Mouse (Mus musculus) kidney, embryonic 16.5 days (tissue): ENCODE data around the gene Alkbh6. TPM values are rescaled to one million over a fixed set of nuclear protein-coding genes. Genes with fewer than 3 reads are reported as not detected.
A peak's percentile ranks its signal among the peaks of the same experiment; 100 is the strongest.

Experiments
- ATAC-seq: fragments of 200-750 bp; cut with Nextera tagmentation; 2 replicates; pipeline ENCODE4 v1.8.0; 2017; ENCODE audit warnings: moderate TSS enrichment; ENCODE audit not compliant: low FRiP score, low TSS enrichment
- H3K27ac ChIP-seq: fragments of 300-500 bp; sonication (generic); 2 replicates; pipeline ENCODE4 v1.5.1; 2014; ENCODE audit warnings: low read length
- H3K27me3 ChIP-seq: fragments of 300-500 bp; sonication (generic); 2 replicates; pipeline ENCODE4 v1.6.1; 2014; ENCODE audit warnings: low read length, control low read depth, mixed read lengths; ENCODE audit not compliant: insufficient read depth
- H3K36me3 ChIP-seq: fragments of 300-500 bp; sonication (generic); 2 replicates; pipeline ENCODE4 v1.6.1; 2014; ENCODE audit warnings: low read length, control low read depth, mixed read lengths; ENCODE audit not compliant: insufficient read depth
- H3K4me1 ChIP-seq: fragments of 300-500 bp; sonication (generic); 2 replicates; pipeline ENCODE4 v1.6.1; 2014; ENCODE audit warnings: low read length, control low read depth, mixed read lengths; ENCODE audit not compliant: insufficient read depth
- H3K4me2 ChIP-seq: fragments of 300-500 bp; sonication (generic); replicated peaks from 2 replicates; pipeline ENCODE4 v1.6.1; 2014; ENCODE audit warnings: low read depth, low read length
- H3K4me3 ChIP-seq: fragments of 300-500 bp; sonication (generic); 2 replicates; pipeline ENCODE4 v1.5.1; 2014; ENCODE audit warnings: mild to moderate bottlenecking, low read length
- H3K9ac ChIP-seq: fragments of 300-500 bp; sonication (generic); replicated peaks from 2 replicates; pipeline ENCODE4 v1.6.1; 2014; ENCODE audit warnings: low read length
- H3K9me3 ChIP-seq: fragments of 300-500 bp; sonication (generic); 2 replicates; pipeline ENCODE4 v1.6.1; 2016; ENCODE audit warnings: low read length, control low read depth
- WGBS: fragments of 180-500 bp; shearing (Covaris S2); extraction: QIAGEN DNeasy Blood & Tissue Kit; methylation state at CpG from one replicate; pipeline ENCODE4 v1.1.7; 2014; 5-methylcytosine and 5-hydroxymethylcytosine counted together
- polyA plus RNA-seq: library from polyadenylated mRNA; unstranded; fragments of >200 nt; fragmentation: Nextera tagmentation; extraction: Ambion mirVana; gene quantifications from 2 replicates; pipeline ENCODE4 v1.2.1, GENCODE M21; 2015

The Alkbh6 gene
- polyA plus RNA-seq, 1 experiment from 2014 or later: 107 TPM

DNA sequence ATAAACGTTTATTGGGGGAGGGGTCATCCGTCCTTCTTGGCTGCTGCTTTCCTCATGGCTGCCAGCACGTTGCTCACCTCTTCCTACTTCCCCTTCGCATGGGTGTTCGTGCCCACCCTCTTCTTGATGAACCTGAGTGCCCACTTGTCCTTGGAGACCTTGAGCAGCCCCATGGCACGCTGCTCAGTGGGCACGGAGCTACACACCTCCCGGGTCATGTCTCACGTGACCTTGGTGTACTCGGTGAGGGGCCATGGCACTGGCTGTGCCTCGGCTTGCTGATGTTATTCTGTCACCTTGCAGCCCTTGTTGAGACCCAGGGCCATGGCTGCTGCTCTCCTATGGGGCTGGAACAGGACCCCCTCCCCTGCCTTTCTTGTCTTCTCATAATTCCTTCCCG, 1.6 kb downstream of the Alkbh6 start:
- H3K27me3 ChIP-seq: no peaks in the 10 kb centered on the region
- H3K4me3 ChIP-seq: no peak overlapping the region
- no peaks in the 10 kb centered on the region for H3K9me3 ChIP-seq
- H3K27ac ChIP-seq: no peak overlapping the region
- no peak for ATAC-seq
- 89% methylated on average over 12 of the region's 12 CpGs for WGBS
- H3K4me2 ChIP-seq: no peak overlapping the region
- H3K4me1 ChIP-seq: peaks cover 27% of the 10 kb centered on the region
- peaks cover 11% of the 10 kb centered on the region for H3K36me3 ChIP-seq
- no peak overlapping the region for H3K9ac ChIP-seq

DNA sequence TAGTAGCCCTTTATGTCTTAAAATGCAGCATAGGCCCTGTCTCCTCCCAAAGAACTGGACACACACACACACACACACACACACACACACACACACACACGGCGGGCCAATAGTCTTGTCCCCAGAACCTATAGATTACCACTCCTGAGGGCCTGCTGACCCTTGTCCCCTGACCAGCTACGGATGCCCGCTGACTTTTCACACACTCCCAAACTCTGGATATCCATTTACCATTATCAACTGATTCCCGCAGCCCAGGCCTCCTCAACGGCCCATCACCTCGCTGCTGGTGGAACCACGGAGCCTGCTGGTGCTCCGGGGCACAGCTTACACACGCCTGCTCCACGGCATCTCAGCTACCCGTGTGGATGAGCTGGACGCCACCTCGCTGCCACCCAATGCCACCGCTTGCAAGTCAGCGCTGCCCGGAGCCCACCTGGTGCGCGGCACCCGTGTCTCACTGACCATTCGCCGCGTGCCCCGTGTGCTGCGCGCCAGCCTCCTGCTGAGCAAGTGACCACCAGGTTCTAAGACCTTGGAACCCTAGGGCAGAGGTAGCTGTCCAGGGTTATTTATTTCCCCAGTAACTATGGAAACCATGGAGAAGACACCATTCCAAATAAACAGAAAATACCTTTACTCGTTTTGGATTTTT, 5.3 kb downstream of the Alkbh6 start:
- ATAC-seq: peak; percentile 31; the same call in 1 of the 2 replicates
- peak overlapping the region; percentile 21 for H3K4me3 ChIP-seq
- H3K27ac ChIP-seq: peak overlapping the region; percentile 37; the same call in 1 of the 2 replicates
- no peaks in the 10 kb centered on the region for H3K36me3 ChIP-seq
- peak overlapping the region; percentile 26; the same call in 1 of the 2 replicates for H3K4me2 ChIP-seq
- no peaks in the 10 kb centered on the region for H3K9me3 ChIP-seq
- H3K9ac ChIP-seq: 0 out of 2 replicates have a peak overlapping the region, but pooled peaks have one; percentile 28
- no peaks in the 10 kb centered on the region for H3K27me3 ChIP-seq
- peaks cover 27% of the 10 kb centered on the region for H3K4me1 ChIP-seq
- 31% methylated on average over 27 of the region's 27 CpGs for WGBS

- peak within 1 kb of the TSS; percentile 83 for H3K27ac ChIP-seq
- no peaks in the 10 kb centered on the region for H3K27me3 ChIP-seq
- ATAC-seq: peak; percentile 84
- H3K4me1 ChIP-seq: peaks cover 21% of the 10 kb centered on the region
- H3K9ac ChIP-seq: peak within 1 kb of the TSS; percentile 75
- H3K9me3 ChIP-seq: no peaks in the 10 kb centered on the region
- under 1% methylated on average over 9 of the region's 9 CpGs for WGBS
- H3K4me2 ChIP-seq: peak within 1 kb of the TSS; percentile 59
- H3K4me3 ChIP-seq: peak within 1 kb of the TSS; percentile 58
- no peaks in the 10 kb centered on the region for H3K36me3 ChIP-seq
Observed at GRCm38 (mm10) chr7:30314721-30315155, 6.2 kb downstream of the Alkbh6 start, which contains the start of gene Syne4. Syne4 (plus strand) TSS chr7:30314807.

GRCm38 (mm10) chr7:30315559-30316529, 7.3 kb downstream of the Alkbh6 start:
- 66% methylated on average over 13 of the region's 13 CpGs for WGBS
- Histone ChIP-seq H3K9me3 (no peaks in the 10 kb centered on the region), H3K4me2 (peak overlapping the region; percentile 59), H3K27ac (no peak overlapping the region; the same call in 1 of the 2 replicates), H3K4me1 (peaks cover 18% of the 10 kb centered on the region), H3K9ac (peak overlapping the region; percentile 75), H3K27me3 (no peaks in the 10 kb centered on the region), H3K4me3 (peak overlapping the region; percentile 58), H3K36me3 (no peaks in the 10 kb centered on the region)
- ATAC-seq: no peak

DNA sequence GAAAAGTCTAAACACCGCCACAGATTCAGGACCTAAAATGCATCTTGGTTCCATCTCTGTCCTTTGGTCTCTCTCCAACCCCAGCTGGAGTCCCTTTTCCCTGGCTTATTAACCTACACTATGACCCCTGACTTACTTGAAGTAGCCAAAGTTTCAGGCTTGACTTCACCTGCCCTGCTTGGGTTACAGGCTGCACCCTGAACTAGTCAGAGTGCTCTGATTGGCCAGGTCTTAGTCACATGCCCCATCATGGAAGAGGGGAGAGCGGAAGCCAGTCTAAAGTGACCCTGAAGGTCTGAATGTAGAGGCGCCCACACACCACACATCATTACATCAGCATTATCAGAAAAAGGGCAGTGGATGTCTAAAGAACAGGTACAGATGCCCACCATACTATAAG, 9.6 kb downstream of the Alkbh6 start:
- WGBS: 74% methylated on average over 3 of the region's 3 CpGs
- no peak overlapping the region for H3K9ac ChIP-seq
- H3K4me2 ChIP-seq: no peak overlapping the region
- no peak for ATAC-seq
- H3K36me3 ChIP-seq: no peaks in the 10 kb centered on the region
- peaks cover 30% of the 10 kb centered on the region for H3K4me1 ChIP-seq
- H3K27ac ChIP-seq: peak overlapping the region; percentile 31; the same call in 1 of the 2 replicates
- no peaks in the 10 kb centered on the region for H3K9me3 ChIP-seq
- no peaks in the 10 kb centered on the region for H3K27me3 ChIP-seq
- H3K4me3 ChIP-seq: no peak overlapping the region

DNA sequence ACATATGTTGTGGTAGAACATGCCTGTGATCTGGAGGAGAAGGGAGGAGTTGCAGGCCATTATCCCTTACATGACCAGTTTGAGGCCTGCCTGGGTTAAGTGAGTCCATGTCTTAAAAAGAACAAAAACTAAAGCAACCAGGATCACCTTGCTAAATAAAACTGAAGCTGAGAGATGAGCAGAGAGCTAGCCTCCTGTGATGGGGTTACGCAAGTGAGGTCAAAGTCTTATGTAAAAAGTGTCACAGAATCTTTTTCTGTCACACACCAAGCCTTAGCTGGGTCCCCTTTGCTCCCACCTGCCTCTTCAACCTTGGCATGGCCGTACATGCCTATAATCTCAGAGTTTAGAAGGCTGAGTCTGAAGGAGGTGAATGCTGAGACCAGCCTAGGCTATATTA, 12.4 kb downstream of the Alkbh6 start:
- no peak for ATAC-seq
- H3K4me2 ChIP-seq: peak overlapping the region; percentile 85
- H3K27ac ChIP-seq: no peak overlapping the region
- peak overlapping the region; percentile 87 for H3K9ac ChIP-seq
- 83% methylated on average over 2 of the region's 2 CpGs for WGBS
- H3K9me3 ChIP-seq: no peaks in the 10 kb centered on the region
- peak overlapping the region; percentile 79 for H3K4me3 ChIP-seq
- no peaks in the 10 kb centered on the region for H3K27me3 ChIP-seq
- no peaks in the 10 kb centered on the region for H3K36me3 ChIP-seq
- peaks cover 16% of the 10 kb centered on the region for H3K4me1 ChIP-seq

- H3K27me3 ChIP-seq: no peaks in the 10 kb centered on the region
- ATAC-seq: peak; percentile 65
- peak within 1 kb of the TSS; percentile 85 for H3K4me2 ChIP-seq
- H3K4me1 ChIP-seq: peaks cover 16% of the 10 kb centered on the region
- peak within 1 kb of the TSS; percentile 79 for H3K4me3 ChIP-seq
- no peaks in the 10 kb centered on the region for H3K9me3 ChIP-seq
- peak within 1 kb of the TSS; percentile 91 for H3K27ac ChIP-seq
- H3K36me3 ChIP-seq: no peaks in the 10 kb centered on the region
- peak within 1 kb of the TSS; percentile 87 for H3K9ac ChIP-seq
- WGBS: under 1% methylated on average over 62 of the region's 63 CpGs
Observed at GRCm38 (mm10) chr7:30321539-30322284, 13.2 kb downstream of the Alkbh6 start, which contains the start of gene E130208F15Rik. E130208F15Rik (plus strand) TSS chr7:30321740.

DNA sequence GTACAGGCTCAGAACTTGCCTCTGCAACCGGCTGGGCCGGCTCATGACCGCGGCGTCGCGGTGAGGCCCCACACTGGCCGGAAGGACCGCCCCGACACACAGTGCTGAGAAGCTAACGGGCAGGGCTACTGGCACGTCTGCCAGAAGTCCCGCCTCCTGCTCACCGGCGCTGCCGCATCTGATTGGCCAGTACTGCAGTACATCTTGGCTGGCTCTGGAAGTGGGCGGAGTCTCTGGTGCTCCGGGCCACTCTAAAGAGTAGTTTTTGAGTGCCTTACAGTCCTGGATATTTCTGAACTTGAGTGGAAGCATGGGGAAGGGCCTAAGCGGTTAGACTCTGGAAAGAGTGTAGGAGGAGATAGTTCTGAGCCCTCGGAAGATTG, 13.8 kb downstream of the Alkbh6 start:
- H3K4me1 ChIP-seq: peaks cover 20% of the 10 kb centered on the region
- H3K27me3 ChIP-seq: no peaks in the 10 kb centered on the region
- H3K4me3 ChIP-seq: peak overlapping the region; percentile 79
- H3K36me3 ChIP-seq: no peaks in the 10 kb centered on the region
- H3K27ac ChIP-seq: peak overlapping the region; percentile 91
- H3K9me3 ChIP-seq: no peaks in the 10 kb centered on the region
- H3K9ac ChIP-seq: peak overlapping the region; percentile 87
- peak; percentile 98 for ATAC-seq
- under 1% methylated on average over 20 of the region's 20 CpGs for WGBS
- H3K4me2 ChIP-seq: peak overlapping the region; percentile 85

- WGBS: 38% methylated on average over 6 of the region's 6 CpGs
- Histone ChIP-seq H3K27ac (peak overlapping the region; percentile 91), H3K9ac (peak overlapping the region; percentile 73), H3K4me3 (peak overlapping the region; percentile 79), H3K36me3 (no peaks in the 10 kb centered on the region), H3K27me3 (no peaks in the 10 kb centered on the region), H3K9me3 (no peaks in the 10 kb centered on the region), H3K4me2 (peak overlapping the region; percentile 85), H3K4me1 (peaks cover 26% of the 10 kb centered on the region)
- ATAC-seq: no peak; the same call in 1 of the 2 replicates
Observed at GRCm38 (mm10) chr7:30322865-30323264, 14.3 kb downstream of the Alkbh6 start.
